Mouse (Mus musculus): ENCODE measurements at regions not wholly inside any gene's neighbourhood (a gene's known extent, or its start where the extent isn't known, plus 50 kb on each side); places are given as distances from the start of the nearest gene placed in this dataset.

GRCm38 (mm10) chr5:45127971-45128370 lies 322.1 kb downstream of the Qdpr start:
- TF ChIP-seq CTCF (IDR thresholded peaks at IDR 0.05; ENCODE audit: low read depth), result no peak
- TF ChIP-seq EP300 (optimal IDR thresholded peaks at IDR 0.05), result no peak

Data from stomach, postnatal 0 days (tissue).